Mouse (Mus musculus) cerebellum, adult 9-10 months (tissue): ENCODE measurements around the gene Kcnd3.

ENCODE experiments used
- DNase-seq: peaks from one replicate; pipeline ENCODE4 v3.0.0; 2022

Gene Kcnd3

GRCm38 (mm10) chr3:105529700-105530099 lies 77.6 kb downstream of the Kcnd3 start:
- no peak for DNase-seq

GRCm38 (mm10) chr3:105530363-105531130 lies 78.4 kb downstream of the Kcnd3 start:
- no peak for DNase-seq

- no peak for DNase-seq
Observed at GRCm38 (mm10) chr3:105538406-105538805, 86.3 kb downstream of the Kcnd3 start.

- no peak for DNase-seq
Observed at GRCm38 (mm10) chr3:105538819-105539607, 86.9 kb downstream of the Kcnd3 start.

- no peak for DNase-seq
Observed at GRCm38 (mm10) chr3:105542741-105543140, 90.6 kb downstream of the Kcnd3 start.

- DNase-seq = no peak
Observed at GRCm38 (mm10) chr3:105544106-105544505, 92.0 kb downstream of the Kcnd3 start.

GRCm38 (mm10) chr3:105546611-105547071 lies 94.5 kb downstream of the Kcnd3 start:
- DNase-seq = no peak

GRCm38 (mm10) chr3:105548074-105548771 lies 96.1 kb downstream of the Kcnd3 start:
- no peak for DNase-seq

- DNase-seq = no peak
Observed at GRCm38 (mm10) chr3:105559456-105559855, 107.3 kb downstream of the Kcnd3 start.

GRCm38 (mm10) chr3:105566973-105567372 lies 114.8 kb downstream of the Kcnd3 start:
- DNase-seq = no peak

GRCm38 (mm10) chr3:105567472-105567871 lies 115.3 kb downstream of the Kcnd3 start:
- DNase-seq = no peak

GRCm38 (mm10) chr3:105568403-105568802 lies 116.3 kb downstream of the Kcnd3 start:
- no peak for DNase-seq

GRCm38 (mm10) chr3:105568851-105569250 lies 116.7 kb downstream of the Kcnd3 start:
- no peak for DNase-seq

GRCm38 (mm10) chr3:105569310-105569752 lies 117.2 kb downstream of the Kcnd3 start:
- no peak for DNase-seq

GRCm38 (mm10) chr3:105569950-105570349 lies 117.8 kb downstream of the Kcnd3 start:
- DNase-seq = no peak

- DNase-seq = no peak
Observed at GRCm38 (mm10) chr3:105570818-105571217, 118.7 kb downstream of the Kcnd3 start.

- DNase-seq = no peak
Observed at GRCm38 (mm10) chr3:105571944-105572343, 119.8 kb downstream of the Kcnd3 start.

- DNase-seq = no peak
Observed at GRCm38 (mm10) chr3:105573156-105573555, 121.0 kb downstream of the Kcnd3 start.

- DNase-seq = no peak
Observed at GRCm38 (mm10) chr3:105578320-105578719, 126.2 kb downstream of the Kcnd3 start.

- DNase-seq = no peak
Observed at GRCm38 (mm10) chr3:105581119-105581518, 129.0 kb downstream of the Kcnd3 start.

GRCm38 (mm10) chr3:105585734-105586159 lies 133.6 kb downstream of the Kcnd3 start:
- DNase-seq = no peak

- DNase-seq = no peak
Observed at GRCm38 (mm10) chr3:105590056-105590672, 138.0 kb downstream of the Kcnd3 start.

GRCm38 (mm10) chr3:105591766-105592165 lies 139.6 kb downstream of the Kcnd3 start:
- no peak for DNase-seq
